Mouse (Mus musculus) E14TG2a.4 (cell line): ENCODE data around the gene Actr8.

Source experiments
- CTCF ChIP-seq: conservative IDR thresholded peaks from 2 replicates; pipeline ENCODE4 v1.5.1; 2014; ENCODE audit warnings: low read length
- NANOG ChIP-seq: IDR thresholded peaks from 2 replicates; pipeline ENCODE4 v1.6.1; 2014; ENCODE audit warnings: borderline replicate concordance, low read length, mixed read lengths
- POU5F1 ChIP-seq: IDR thresholded peaks from 2 replicates; pipeline ENCODE4 v1.6.1; 2014; ENCODE audit warnings: low read length, borderline replicate concordance

- no peak for TF ChIP-seq CTCF
- no peak for TF ChIP-seq NANOG
- TF ChIP-seq POU5F1: no peak
Measured at GRCm38 (mm10) chr14:30050280-30050679, 72.1 kb downstream of the Actr8 start.
